Mouse (Mus musculus): ENCODE data around the gene Rbfox2. TPM values are rescaled to one million over a fixed set of nuclear protein-coding genes. Genes with fewer than 3 reads are reported as not detected.

The Rbfox2 gene
- polyA plus RNA-seq, 1 experiment from 2014 or later, result 81.9 TPM

GRCm38 (mm10) chr15:77344127-77345125 lies 37.6 kb upstream of the Rbfox2 start:
- H3K4me1 ChIP-seq (ENCODE audit: control insufficient read depth, insufficient read depth, low read length), result peaks cover 10% of the 10 kb centered on the region
- peak overlapping the region; percentile 39 for H3K9ac ChIP-seq (replicated peaks; ENCODE audit: low read length)
- peak; percentile 52 for DNase-seq (ENCODE audit: low spot score)
- WGBS, result 14% methylated on average over 17 of the region's 17 CpGs
- H3K4me3 ChIP-seq (ENCODE audit: low read depth, low read length), result no peak overlapping the region
- H3K36me3 ChIP-seq (replicated peaks; ENCODE audit: control insufficient read depth, insufficient read depth, low read depth, low read length), result no peaks in the 10 kb centered on the region
- ATAC-seq (replicated peaks; ENCODE audit: insufficient number of reproducible peaks, low FRiP score, low TSS enrichment, low read depth), result 0 out of 2 replicates have a peak, but pooled peaks have one; percentile 12
- H3K27me3 ChIP-seq (ENCODE audit: control insufficient read depth, insufficient read depth, low read length), result no peaks in the 10 kb centered on the region
- H3K9me3 ChIP-seq (replicated peaks; ENCODE audit: control insufficient read depth, low read length), result no peaks in the 10 kb centered on the region
- H3K4me2 ChIP-seq (ENCODE audit: low read depth, low read length), result peak overlapping the region; percentile 23; the same call in 1 of the 2 replicates
- peak overlapping the region; percentile 92 for H3K27ac ChIP-seq (replicated peaks; ENCODE audit: low read depth, low read length)

GRCm38 (mm10) chr15:77343527-77344091 lies 36.8 kb upstream of the Rbfox2 start:
- H3K9me3 ChIP-seq (replicated peaks; ENCODE audit: control insufficient read depth, low read length), result no peaks in the 10 kb centered on the region
- H3K4me2 ChIP-seq (ENCODE audit: low read depth, low read length), result peak overlapping the region; percentile 40
- WGBS, result 4% methylated on average over 12 of the region's 13 CpGs
- no peaks in the 10 kb centered on the region for H3K27me3 ChIP-seq (ENCODE audit: control insufficient read depth, insufficient read depth, low read length)
- peak; percentile 14; the same call in 1 of the 2 replicates for ATAC-seq (replicated peaks; ENCODE audit: insufficient number of reproducible peaks, low FRiP score, low TSS enrichment, low read depth)
- no peak overlapping the region for H3K4me3 ChIP-seq (ENCODE audit: low read depth, low read length)
- peak; percentile 90 for DNase-seq (ENCODE audit: low spot score)
- H3K36me3 ChIP-seq (replicated peaks; ENCODE audit: control insufficient read depth, insufficient read depth, low read depth, low read length), result no peaks in the 10 kb centered on the region
- H3K27ac ChIP-seq (replicated peaks; ENCODE audit: low read depth, low read length), result peak overlapping the region; percentile 92
- H3K4me1 ChIP-seq (ENCODE audit: control insufficient read depth, insufficient read depth, low read length), result peaks cover 11% of the 10 kb centered on the region
- H3K9ac ChIP-seq (replicated peaks; ENCODE audit: low read length), result peak overlapping the region; percentile 56

- ATAC-seq (replicated peaks; ENCODE audit: insufficient number of reproducible peaks, low FRiP score, low TSS enrichment, low read depth), result no peak; the same call in 1 of the 2 replicates
- Histone ChIP-seq H3K27ac (replicated peaks; ENCODE audit: low read depth, low read length) (peak overlapping the region; percentile 92), H3K9me3 (replicated peaks; ENCODE audit: control insufficient read depth, low read length) (no peaks in the 10 kb centered on the region), H3K4me3 (ENCODE audit: low read depth, low read length) (no peak overlapping the region; the same call in 1 of the 2 replicates), H3K27me3 (ENCODE audit: control insufficient read depth, insufficient read depth, low read length) (no peaks in the 10 kb centered on the region), H3K9ac (replicated peaks; ENCODE audit: low read length) (peak overlapping the region; percentile 56), H3K4me2 (ENCODE audit: low read depth, low read length) (peak overlapping the region; percentile 40), H3K4me1 (ENCODE audit: control insufficient read depth, insufficient read depth, low read length) (peaks cover 12% of the 10 kb centered on the region), H3K36me3 (replicated peaks; ENCODE audit: control insufficient read depth, insufficient read depth, low read depth, low read length) (no peaks in the 10 kb centered on the region)
- 17% methylated on average over 18 of the region's 18 CpGs for WGBS
- no peak for DNase-seq (ENCODE audit: low spot score)
Measured at GRCm38 (mm10) chr15:77342962-77343526, 36.2 kb upstream of the Rbfox2 start.

GRCm38 (mm10) chr15:77342005-77342404 lies 35.2 kb upstream of the Rbfox2 start:
- no peaks in the 10 kb centered on the region for H3K36me3 ChIP-seq (replicated peaks; ENCODE audit: control insufficient read depth, insufficient read depth, low read depth, low read length)
- H3K9me3 ChIP-seq (replicated peaks; ENCODE audit: control insufficient read depth, low read length), result no peaks in the 10 kb centered on the region
- no peak for ATAC-seq (replicated peaks; ENCODE audit: insufficient number of reproducible peaks, low FRiP score, low TSS enrichment, low read depth)
- no peak overlapping the region for H3K27ac ChIP-seq (replicated peaks; ENCODE audit: low read depth, low read length)
- peaks cover 12% of the 10 kb centered on the region for H3K4me1 ChIP-seq (ENCODE audit: control insufficient read depth, insufficient read depth, low read length)
- no peak overlapping the region for H3K4me3 ChIP-seq (ENCODE audit: low read depth, low read length)
- no peak overlapping the region for H3K4me2 ChIP-seq (ENCODE audit: low read depth, low read length)
- DNase-seq (ENCODE audit: low spot score), result no peak
- no peak overlapping the region for H3K9ac ChIP-seq (replicated peaks; ENCODE audit: low read length)
- no peaks in the 10 kb centered on the region for H3K27me3 ChIP-seq (ENCODE audit: control insufficient read depth, insufficient read depth, low read length)
- 93% methylated on average over 6 of the region's 6 CpGs for WGBS

GRCm38 (mm10) chr15:77340581-77340980 lies 33.8 kb upstream of the Rbfox2 start:
- ATAC-seq (replicated peaks; ENCODE audit: insufficient number of reproducible peaks, low FRiP score, low TSS enrichment, low read depth), result no peak
- H3K9ac ChIP-seq (replicated peaks; ENCODE audit: low read length), result no peak overlapping the region
- H3K27ac ChIP-seq (replicated peaks; ENCODE audit: low read depth, low read length), result no peak overlapping the region
- no peak overlapping the region for H3K4me3 ChIP-seq (ENCODE audit: low read depth, low read length)
- no peak for DNase-seq (ENCODE audit: low spot score)
- no peaks in the 10 kb centered on the region for H3K9me3 ChIP-seq (replicated peaks; ENCODE audit: control insufficient read depth, low read length)
- no peak overlapping the region for H3K4me2 ChIP-seq (ENCODE audit: low read depth, low read length)
- no peaks in the 10 kb centered on the region for H3K27me3 ChIP-seq (ENCODE audit: control insufficient read depth, insufficient read depth, low read length)
- H3K4me1 ChIP-seq (ENCODE audit: control insufficient read depth, insufficient read depth, low read length), result peaks cover 17% of the 10 kb centered on the region
- no peaks in the 10 kb centered on the region for H3K36me3 ChIP-seq (replicated peaks; ENCODE audit: control insufficient read depth, insufficient read depth, low read depth, low read length)

GRCm38 (mm10) chr15:77338924-77339429 lies 32.2 kb upstream of the Rbfox2 start:
- no peaks in the 10 kb centered on the region for H3K36me3 ChIP-seq (replicated peaks; ENCODE audit: control insufficient read depth, insufficient read depth, low read depth, low read length)
- H3K4me2 ChIP-seq (ENCODE audit: low read depth, low read length), result no peak overlapping the region
- no peak overlapping the region for H3K9ac ChIP-seq (replicated peaks; ENCODE audit: low read length)
- H3K4me1 ChIP-seq (ENCODE audit: control insufficient read depth, insufficient read depth, low read length), result peaks cover 15% of the 10 kb centered on the region
- WGBS, result 27% methylated on average over 8 of the region's 8 CpGs
- DNase-seq (ENCODE audit: low spot score) (no peak), ATAC-seq (replicated peaks; ENCODE audit: insufficient number of reproducible peaks, low FRiP score, low TSS enrichment, low read depth) (no peak)
- no peak overlapping the region for H3K27ac ChIP-seq (replicated peaks; ENCODE audit: low read depth, low read length)
- H3K9me3 ChIP-seq (replicated peaks; ENCODE audit: control insufficient read depth, low read length), result no peaks in the 10 kb centered on the region
- H3K4me3 ChIP-seq (ENCODE audit: low read depth, low read length), result no peak overlapping the region
- H3K27me3 ChIP-seq (ENCODE audit: control insufficient read depth, insufficient read depth, low read length), result no peaks in the 10 kb centered on the region

- WGBS, result 74% methylated on average over 7 of the region's 7 CpGs
- no peak overlapping the region; the same call in 1 of the 2 replicates for H3K27ac ChIP-seq (replicated peaks; ENCODE audit: low read depth, low read length)
- H3K27me3 ChIP-seq (ENCODE audit: control insufficient read depth, insufficient read depth, low read length), result no peaks in the 10 kb centered on the region
- DNase-seq (ENCODE audit: low spot score) (no peak), ATAC-seq (replicated peaks; ENCODE audit: insufficient number of reproducible peaks, low FRiP score, low TSS enrichment, low read depth) (no peak)
- H3K9me3 ChIP-seq (replicated peaks; ENCODE audit: control insufficient read depth, low read length), result no peaks in the 10 kb centered on the region
- H3K36me3 ChIP-seq (replicated peaks; ENCODE audit: control insufficient read depth, insufficient read depth, low read depth, low read length), result no peaks in the 10 kb centered on the region
- peaks cover 11% of the 10 kb centered on the region for H3K4me1 ChIP-seq (ENCODE audit: control insufficient read depth, insufficient read depth, low read length)
- no peak overlapping the region for H3K4me3 ChIP-seq (ENCODE audit: low read depth, low read length)
- H3K9ac ChIP-seq (replicated peaks; ENCODE audit: low read length), result no peak overlapping the region
- no peak overlapping the region for H3K4me2 ChIP-seq (ENCODE audit: low read depth, low read length)
Measured at GRCm38 (mm10) chr15:77338451-77338850, 31.6 kb upstream of the Rbfox2 start.

Data from embryonic facial prominence, embryonic 11.5 days (tissue).